Mouse (Mus musculus) C2C12 (cell line): ENCODE data around the gene Gorasp1.

Source experiments
- CTCF ChIP-seq: IDR thresholded peaks from one replicate; pipeline ENCODE4 v1.5.1; 2011; ENCODE audit not compliant: control insufficient read depth, insufficient read depth, insufficient read length
- FOSL1 ChIP-seq: IDR thresholded peaks from one replicate; pipeline ENCODE4 v1.8.0; 2011; ENCODE audit warnings: mild to moderate bottlenecking, low read length; ENCODE audit not compliant: poor library complexity, insufficient read depth, severe bottlenecking
- USF1 ChIP-seq: IDR thresholded peaks from one replicate; pipeline ENCODE4 v1.6.1; 2011; ENCODE audit warnings: low read depth, mild to moderate bottlenecking, control low read depth, moderate library complexity

DNA sequence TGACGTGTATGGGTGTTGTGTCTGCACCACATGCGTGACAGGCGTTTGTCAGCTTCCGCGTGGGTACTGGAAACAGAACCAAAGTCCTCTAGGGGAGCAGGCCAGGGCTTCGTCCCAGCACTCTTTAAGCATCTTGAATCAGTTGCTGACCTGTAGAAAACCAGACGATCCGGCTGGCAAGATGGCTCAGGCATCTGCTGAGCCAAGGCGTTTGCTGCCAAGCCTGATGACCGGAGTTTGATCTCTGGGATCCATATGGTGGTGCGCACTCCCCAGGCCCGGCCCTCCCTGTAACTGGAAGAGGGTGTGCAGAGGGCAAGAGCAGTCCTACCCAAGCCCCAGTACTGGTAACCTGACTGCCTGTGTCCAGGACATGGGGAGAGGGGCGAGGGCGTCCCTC is 4.5 kb upstream of the Gorasp1 start:
- TF ChIP-seq CTCF (no peak), USF1 (no peak), FOSL1 (no peak)
